Mouse (Mus musculus) testis, adult 2 months (tissue): ENCODE measurements at regions not wholly inside any gene's neighbourhood (a gene's known extent, or its start where the extent isn't known, plus 50 kb on each side); places are given as distances from the start of the nearest gene placed in this dataset.

ENCODE experiments used
- H3K27ac ChIP-seq: fragments of 200-500 bp; 2 replicates; pipeline ENCODE4 v1.5.1; 2012; ENCODE audit warnings: low read depth, low read length; ENCODE audit not compliant: control insufficient read depth, insufficient read depth
- H3K27me3 ChIP-seq: fragments of 200-500 bp; 2 replicates; pipeline ENCODE4 v1.6.1; 2012; ENCODE audit warnings: mild to moderate bottlenecking, low read length, moderate library complexity; ENCODE audit not compliant: control insufficient read depth, insufficient read depth
- H3K36me3 ChIP-seq: fragments of 200-500 bp; 2 replicates; pipeline ENCODE4 v1.6.1; 2012; ENCODE audit warnings: mild to moderate bottlenecking, low read length; ENCODE audit not compliant: control insufficient read depth, insufficient read depth
- H3K4me1 ChIP-seq: fragments of 200-500 bp; 2 replicates; pipeline ENCODE4 v1.6.1; 2012; ENCODE audit warnings: low read length; ENCODE audit not compliant: control insufficient read depth, insufficient read depth
- H3K4me3 ChIP-seq: fragments of 200-500 bp; 2 replicates; pipeline ENCODE4 v1.5.1; 2012; ENCODE audit warnings: low read depth, mild to moderate bottlenecking, low read length, moderate library complexity, mixed read lengths; ENCODE audit not compliant: control insufficient read depth
- CTCF ChIP-seq: fragments of 200-500 bp; IDR thresholded peaks from 2 replicates; pipeline ENCODE4 v1.5.1; 2012; ENCODE audit warnings: low read depth, mild to moderate bottlenecking, inconsistent platforms, low read length, moderate library complexity; ENCODE audit not compliant: control insufficient read depth, insufficient read depth, insufficient replicate concordance
- POLR2A ChIP-seq: fragments of 200-500 bp; IDR thresholded peaks from 2 replicates; pipeline ENCODE4 v1.6.1; 2012; ENCODE audit warnings: low read depth, mild to moderate bottlenecking, inconsistent platforms, low read length, moderate library complexity; ENCODE audit not compliant: control insufficient read depth

GRCm38 (mm10) chr3:21270788-21271187 is 805.7 kb upstream of the Tbl1xr1 start:
- Histone ChIP-seq H3K27ac (no peak overlapping the region), H3K4me1 (no peaks in the 10 kb centered on the region), H3K27me3 (no peaks in the 10 kb centered on the region), H3K36me3 (no peaks in the 10 kb centered on the region), H3K4me3 (no peak overlapping the region)
- no peak for TF ChIP-seq CTCF

DNA sequence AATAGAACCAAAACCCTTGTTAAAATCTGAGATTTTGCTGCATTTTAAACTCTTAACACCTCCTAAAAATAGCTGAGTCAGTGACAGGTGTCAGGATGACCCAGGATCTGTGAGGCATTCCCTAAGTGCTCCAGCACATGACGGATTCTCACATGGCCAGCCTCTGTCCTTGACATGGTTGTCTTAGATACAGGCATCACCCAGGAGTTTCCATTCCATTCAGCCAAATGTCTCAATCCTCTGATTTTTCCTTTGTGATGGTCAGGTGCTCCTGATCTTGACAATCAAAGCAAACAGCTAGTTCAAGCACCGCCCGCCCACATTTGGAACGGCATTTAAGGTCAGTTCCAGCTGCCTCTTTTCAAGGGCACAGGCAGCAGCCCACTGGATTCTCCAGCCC is 804.2 kb upstream of the Tbl1xr1 start:
- Histone ChIP-seq H3K36me3 (no peaks in the 10 kb centered on the region), H3K4me3 (no peak overlapping the region)
- no peak for TF ChIP-seq CTCF
- TF ChIP-seq POLR2A: no peak

DNA sequence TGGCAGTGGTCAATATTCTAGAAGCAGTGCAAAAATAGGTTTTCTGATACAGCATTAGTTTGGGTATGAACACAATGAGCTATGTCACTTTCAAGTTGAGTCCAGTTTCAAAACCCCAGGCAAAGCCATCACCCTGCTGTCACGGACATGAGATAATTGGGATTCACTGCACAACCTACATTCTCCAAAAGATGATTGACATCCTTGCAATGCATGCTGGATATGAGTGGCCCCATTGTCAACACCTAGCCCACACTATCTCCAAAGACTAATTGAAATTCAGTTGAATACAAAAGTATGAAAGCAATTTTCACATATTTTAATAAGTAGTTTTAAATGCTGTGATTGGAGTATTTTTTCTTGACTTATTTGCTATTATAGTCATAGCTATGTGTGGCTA is 783.7 kb upstream of the Tbl1xr1 start:
- Histone ChIP-seq H3K27me3 (no peaks in the 10 kb centered on the region), H3K4me3 (no peak overlapping the region), H3K36me3 (no peaks in the 10 kb centered on the region), H3K4me1 (no peaks in the 10 kb centered on the region), H3K27ac (no peak overlapping the region)
- TF ChIP-seq POLR2A (no peak), CTCF (no peak)

More for the DNA sequence above, 804.2 kb upstream of the Tbl1xr1 start:
- Histone ChIP-seq H3K27me3 (no peaks in the 10 kb centered on the region), H3K4me1 (no peaks in the 10 kb centered on the region), H3K27ac (no peak overlapping the region)

- Histone ChIP-seq H3K36me3 (no peaks in the 10 kb centered on the region), H3K27ac (no peak overlapping the region), H3K4me1 (no peaks in the 10 kb centered on the region), H3K4me3 (no peak overlapping the region), H3K27me3 (no peaks in the 10 kb centered on the region)
- TF ChIP-seq POLR2A (no peak), CTCF (no peak)
These were observed 783.1 kb upstream of the Tbl1xr1 start for GRCm38 (mm10) chr3:21293308-21293707.

- no peak overlapping the region for H3K27ac ChIP-seq
- TF ChIP-seq POLR2A: no peak
- TF ChIP-seq CTCF: no peak
- no peaks in the 10 kb centered on the region for H3K36me3 ChIP-seq
- H3K27me3 ChIP-seq: no peaks in the 10 kb centered on the region
- H3K4me1 ChIP-seq: no peaks in the 10 kb centered on the region
- H3K4me3 ChIP-seq: no peak overlapping the region
These were observed 781.7 kb upstream of the Tbl1xr1 start for GRCm38 (mm10) chr3:21294776-21295175.

DNA sequence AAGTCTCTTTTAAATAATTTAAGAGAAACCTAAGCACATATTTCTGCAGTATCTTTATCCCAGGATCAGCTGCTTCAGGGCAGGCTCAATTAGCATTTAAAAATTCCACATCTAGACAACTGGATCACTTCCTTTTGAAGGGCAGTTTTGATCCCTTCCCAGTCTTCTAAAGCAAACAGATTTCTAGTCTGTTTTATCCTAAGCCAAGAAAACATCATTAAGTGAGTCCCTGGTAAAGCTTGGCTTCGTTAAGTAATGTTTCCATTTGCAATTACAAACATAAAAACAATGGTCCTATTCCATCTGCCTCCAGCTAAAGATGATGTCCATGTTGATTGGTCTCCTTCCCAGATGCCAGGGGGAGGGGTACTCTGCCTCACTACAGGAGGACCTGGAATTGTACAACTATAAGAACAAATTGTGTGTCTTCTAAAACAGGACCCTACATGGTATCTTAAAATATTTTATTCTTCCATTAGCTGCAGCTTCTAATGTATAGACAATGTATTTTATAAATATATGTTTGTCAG is 779.8 kb upstream of the Tbl1xr1 start:
- H3K27me3 ChIP-seq: no peaks in the 10 kb centered on the region
- no peak overlapping the region for H3K27ac ChIP-seq
- H3K36me3 ChIP-seq: no peaks in the 10 kb centered on the region
- no peaks in the 10 kb centered on the region for H3K4me1 ChIP-seq
- H3K4me3 ChIP-seq: no peak overlapping the region
- no peak for TF ChIP-seq CTCF
- no peak for TF ChIP-seq POLR2A

DNA sequence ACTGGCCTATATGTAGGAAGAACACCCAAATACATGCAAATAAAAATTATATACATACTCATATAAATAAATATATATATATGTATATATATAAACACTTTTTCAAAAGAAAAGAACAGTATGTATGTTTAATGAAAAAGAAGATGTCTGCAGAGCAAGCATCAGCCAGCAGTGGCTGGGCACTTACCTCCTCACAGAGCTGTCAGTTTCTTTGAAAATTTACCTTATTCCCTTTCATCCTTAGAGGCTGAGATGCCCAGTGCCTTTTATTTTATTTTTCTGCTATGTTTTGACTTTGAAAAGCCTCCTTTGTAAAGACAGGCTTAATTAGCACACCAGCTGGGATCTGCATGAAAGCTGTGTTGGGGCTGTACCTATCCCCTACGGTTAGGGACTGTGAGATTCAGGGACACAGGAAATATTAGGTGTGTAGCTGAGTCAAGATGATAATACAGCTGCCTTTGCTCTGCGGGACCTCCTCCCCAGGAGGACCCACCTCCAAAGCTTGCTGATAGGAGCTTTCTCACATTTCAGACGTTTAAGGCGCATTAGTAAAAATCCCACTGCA is 751.0 kb upstream of the Tbl1xr1 start:
- Histone ChIP-seq H3K27ac (no peak overlapping the region), H3K27me3 (no peaks in the 10 kb centered on the region), H3K4me1 (no peaks in the 10 kb centered on the region), H3K36me3 (no peaks in the 10 kb centered on the region), H3K4me3 (no peak overlapping the region)
- no peak for TF ChIP-seq POLR2A
- no peak for TF ChIP-seq CTCF

GRCm38 (mm10) chr3:21341916-21342315 is 734.5 kb upstream of the Tbl1xr1 start:
- TF ChIP-seq CTCF: no peak

More at GRCm38 (mm10) chr3:21341916-21342315, 734.5 kb upstream of the Tbl1xr1 start:
- no peaks in the 10 kb centered on the region for H3K4me1 ChIP-seq
- no peak overlapping the region for H3K27ac ChIP-seq
- H3K27me3 ChIP-seq: no peaks in the 10 kb centered on the region
- no peak overlapping the region for H3K4me3 ChIP-seq
- H3K36me3 ChIP-seq: no peaks in the 10 kb centered on the region
